Mouse (Mus musculus) forebrain, embryonic 16.5 days (tissue): ENCODE results near the gene Ypel1. TPM values are rescaled to one million over a fixed set of nuclear protein-coding genes. Genes with fewer than 3 reads are reported as not detected.
A peak's percentile ranks its signal among the peaks of the same experiment; 100 is the strongest.

Experiments used
- ATAC-seq: fragments of 200-750 bp; cut with Nextera tagmentation; 2 replicates; pipeline ENCODE4 v1.8.0; 2017; ENCODE audit warnings: mild to moderate bottlenecking, moderate library complexity
- H3K27ac ChIP-seq: fragments of 300-500 bp; sonication (generic); 2 replicates; pipeline ENCODE4 v1.5.1; 2014; ENCODE audit warnings: low read length, control low read depth
- H3K27me3 ChIP-seq: fragments of 300-500 bp; sonication (generic); replicated peaks from 2 replicates; pipeline ENCODE4 v1.6.1; 2014; ENCODE audit warnings: low read length; ENCODE audit not compliant: control insufficient read depth, insufficient read depth
- H3K36me3 ChIP-seq: fragments of 300-500 bp; sonication (generic); 2 replicates; pipeline ENCODE4 v1.6.1; 2014; ENCODE audit not compliant: control insufficient read depth, insufficient read depth
- H3K4me1 ChIP-seq: fragments of 300-500 bp; sonication (generic); replicated peaks from 2 replicates; pipeline ENCODE4 v1.6.1; 2014; ENCODE audit warnings: low read length; ENCODE audit not compliant: control insufficient read depth, insufficient read depth
- H3K4me2 ChIP-seq: fragments of 300-500 bp; sonication (generic); 2 replicates; pipeline ENCODE4 v1.6.1; 2014; ENCODE audit warnings: mild to moderate bottlenecking, low read length, control low read depth
- H3K4me3 ChIP-seq: fragments of 300-500 bp; sonication (generic); replicated peaks from 2 replicates; pipeline ENCODE4 v1.5.1; 2014; ENCODE audit warnings: mild to moderate bottlenecking, low read length, control low read depth
- H3K9ac ChIP-seq: fragments of 300-500 bp; sonication (generic); replicated peaks from 2 replicates; pipeline ENCODE4 v1.6.1; 2014; ENCODE audit warnings: low read depth, low read length, control low read depth
- H3K9me3 ChIP-seq: fragments of 300-500 bp; sonication (generic); 2 replicates; pipeline ENCODE4 v1.6.1; 2016; ENCODE audit warnings: low read length; ENCODE audit not compliant: control insufficient read depth
- WGBS: fragments of 180-500 bp; shearing (Covaris S2); extraction: QIAGEN DNeasy Blood & Tissue Kit; methylation state at CpG from one replicate; pipeline ENCODE4 v1.1.7; 2014; 5-methylcytosine and 5-hydroxymethylcytosine counted together
- polyA plus RNA-seq: library from polyadenylated mRNA; unstranded; fragments of >200 nt; fragmentation: Nextera tagmentation; extraction: Ambion mirVana; gene quantifications from 2 replicates; pipeline ENCODE4 v1.2.1, GENCODE M21; 2015

Gene Ypel1
- 171 and 173 TPM in 2 replicates for polyA plus RNA-seq

- peaks cover 28% of the 10 kb centered on the region for H3K4me1 ChIP-seq
- H3K9ac ChIP-seq = peak within 1 kb of the TSS; percentile 90
- H3K4me3 ChIP-seq = peak within 1 kb of the TSS; percentile 88
- H3K27me3 ChIP-seq = no peaks in the 10 kb centered on the region
- H3K36me3 ChIP-seq = no peaks in the 10 kb centered on the region
- WGBS = under 1% methylated on average over 74 of the region's 76 CpGs
- peak within 1 kb of the TSS; percentile 69 for H3K4me2 ChIP-seq
- ATAC-seq = peak; percentile 95
- peak within 1 kb of the TSS; percentile 96 for H3K27ac ChIP-seq
- H3K9me3 ChIP-seq = no peaks in the 10 kb centered on the region
Observed at GRCm38 (mm10) chr16:17069511-17070443, at the start of gene Ypel1. TSS of gene Ypel1 (plus strand) at chr16:17069696.

GRCm38 (mm10) chr16:17024469-17025148, 44.9 kb upstream of the Ypel1 start:
- no peaks in the 10 kb centered on the region for H3K9me3 ChIP-seq
- no peaks in the 10 kb centered on the region for H3K27me3 ChIP-seq
- 76% methylated on average over 3 of the region's 3 CpGs for WGBS
- H3K36me3 ChIP-seq = peaks cover 20% of the 10 kb centered on the region
- peak; percentile 52 for ATAC-seq
- peaks cover 8% of the 10 kb centered on the region; the same call in 1 of the 2 replicates for H3K4me1 ChIP-seq
- no peak overlapping the region for H3K4me3 ChIP-seq
- H3K9ac ChIP-seq = no peak overlapping the region
- H3K27ac ChIP-seq = 0 out of 2 replicates have a peak overlapping the region, but pooled peaks have one; percentile 27
- no peak overlapping the region for H3K4me2 ChIP-seq

DNA sequence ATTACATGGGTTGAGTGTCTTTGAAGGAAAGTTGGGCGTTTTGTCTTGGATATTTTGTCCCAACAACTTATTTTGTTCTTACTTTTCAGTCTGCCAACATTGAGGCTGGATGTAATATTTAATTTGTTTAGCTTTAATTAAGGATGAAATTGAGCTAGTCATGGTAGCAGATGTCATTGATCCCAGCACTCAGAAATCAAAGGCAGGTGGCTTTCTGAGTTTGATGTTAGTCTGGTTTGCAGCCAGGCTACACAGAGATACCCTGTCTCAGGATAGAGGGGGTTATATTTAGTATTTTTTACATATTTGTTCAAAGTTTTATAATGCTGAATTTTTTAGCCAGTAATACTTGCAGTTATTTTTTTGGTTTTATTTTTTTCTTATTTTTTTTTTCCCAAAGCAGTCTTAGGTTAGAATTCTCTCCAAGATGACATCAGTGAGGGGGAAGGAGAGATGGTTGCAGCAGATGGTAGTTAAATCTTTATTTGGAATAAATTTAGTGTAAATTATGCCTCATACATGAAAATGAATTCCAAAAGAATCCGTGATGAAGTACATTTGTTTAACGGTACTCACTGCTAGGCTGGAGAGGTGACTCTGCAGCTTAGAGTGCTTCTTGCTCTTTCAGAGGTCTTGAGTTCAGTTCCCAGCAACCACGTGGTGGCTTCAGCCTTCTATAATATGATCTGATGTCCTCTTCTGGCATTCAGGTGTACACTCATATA, 39.4 kb upstream of the Ypel1 start:
- peaks cover 12% of the 10 kb centered on the region; the same call in 1 of the 2 replicates for H3K36me3 ChIP-seq
- no peak overlapping the region for H3K4me2 ChIP-seq
- H3K27me3 ChIP-seq = no peaks in the 10 kb centered on the region
- H3K4me1 ChIP-seq = peaks cover 5% of the 10 kb centered on the region; the same call in 1 of the 2 replicates
- peak overlapping the region; percentile 44; the same call in 1 of the 2 replicates for H3K27ac ChIP-seq
- H3K9ac ChIP-seq = no peak overlapping the region
- ATAC-seq = peak; percentile 81
- no peaks in the 10 kb centered on the region for H3K9me3 ChIP-seq
- WGBS = 53% methylated on average over 4 of the region's 4 CpGs
- H3K4me3 ChIP-seq = no peak overlapping the region

- Histone ChIP-seq H3K4me2 (no peak overlapping the region), H3K27me3 (no peaks in the 10 kb centered on the region), H3K9ac (no peak overlapping the region), H3K36me3 (peaks cover 9% of the 10 kb centered on the region), H3K4me1 (peaks cover 9% of the 10 kb centered on the region), H3K9me3 (no peaks in the 10 kb centered on the region), H3K4me3 (no peak overlapping the region), H3K27ac (no peak overlapping the region)
- ATAC-seq = no peak
- 98% methylated on average over 2 of the region's 2 CpGs for WGBS
Observed at GRCm38 (mm10) chr16:17033754-17034153, 35.7 kb upstream of the Ypel1 start.

GRCm38 (mm10) chr16:17040716-17041115, 28.8 kb upstream of the Ypel1 start:
- H3K4me3 ChIP-seq = no peak overlapping the region
- no peak for ATAC-seq
- H3K36me3 ChIP-seq = peaks cover 14% of the 10 kb centered on the region
- 89% methylated on average over 3 of the region's 3 CpGs for WGBS
- peaks cover 3% of the 10 kb centered on the region; the same call in 1 of the 2 replicates for H3K4me1 ChIP-seq
- H3K4me2 ChIP-seq = no peak overlapping the region
- H3K27me3 ChIP-seq = no peaks in the 10 kb centered on the region
- no peak overlapping the region for H3K27ac ChIP-seq
- no peak overlapping the region for H3K9ac ChIP-seq
- no peaks in the 10 kb centered on the region for H3K9me3 ChIP-seq

DNA sequence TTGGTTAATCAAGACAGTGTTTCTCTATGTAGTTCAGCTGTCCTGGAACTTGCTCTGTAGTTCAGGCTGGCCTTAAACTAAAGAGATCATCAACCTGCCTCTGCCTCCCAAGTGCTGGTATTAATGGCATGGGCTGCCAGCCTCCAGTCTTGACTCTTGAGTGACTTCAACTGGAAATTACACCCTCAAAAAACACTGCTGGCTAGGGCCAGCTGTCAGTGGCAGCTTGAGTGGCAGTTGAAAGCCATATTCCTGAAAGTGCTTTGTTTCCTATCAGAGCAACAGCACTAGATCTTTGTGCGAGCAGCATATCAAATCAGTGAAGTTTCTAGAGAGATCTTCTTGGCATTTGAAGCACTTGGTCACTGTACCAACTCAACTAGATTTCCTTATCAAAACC, 28.1 kb upstream of the Ypel1 start:
- Histone ChIP-seq H3K9me3 (no peaks in the 10 kb centered on the region), H3K27ac (no peak overlapping the region), H3K36me3 (peaks cover 10% of the 10 kb centered on the region), H3K4me2 (no peak overlapping the region), H3K27me3 (no peaks in the 10 kb centered on the region), H3K4me3 (no peak overlapping the region), H3K9ac (no peak overlapping the region), H3K4me1 (peaks cover 3% of the 10 kb centered on the region; the same call in 1 of the 2 replicates)
- no peak for ATAC-seq
- WGBS = 88% methylated on average over 1 of the region's 1 CpGs

DNA sequence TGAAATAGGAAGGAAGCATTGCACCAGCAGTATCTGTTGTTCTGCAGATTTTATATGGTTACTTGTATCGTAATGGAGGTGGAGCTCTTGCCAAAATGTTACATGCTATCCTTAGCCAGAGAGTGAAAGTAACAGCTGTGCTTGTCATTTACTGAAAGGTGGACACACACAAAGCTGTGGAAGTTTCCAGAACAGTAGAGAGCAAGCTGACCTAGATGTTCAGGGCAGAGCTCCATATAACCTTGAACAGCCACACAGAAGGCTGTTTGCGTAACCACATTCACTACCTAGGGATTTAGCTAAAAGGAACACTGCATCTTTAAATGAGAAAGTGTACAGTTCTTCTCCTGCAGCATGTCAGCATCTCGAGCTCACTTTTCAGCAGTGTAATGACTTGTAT, 25.2 kb upstream of the Ypel1 start:
- Histone ChIP-seq H3K4me1 (no peaks in the 10 kb centered on the region), H3K4me2 (no peak overlapping the region), H3K9me3 (no peaks in the 10 kb centered on the region), H3K36me3 (peaks cover 14% of the 10 kb centered on the region), H3K4me3 (no peak overlapping the region), H3K27me3 (no peaks in the 10 kb centered on the region), H3K27ac (no peak overlapping the region; the same call in 1 of the 2 replicates), H3K9ac (no peak overlapping the region)
- no peak for ATAC-seq
- 76% methylated on average over 3 of the region's 3 CpGs for WGBS

- WGBS = 29% methylated on average over 3 of the region's 3 CpGs
- Histone ChIP-seq H3K4me1 (no peaks in the 10 kb centered on the region), H3K27me3 (no peaks in the 10 kb centered on the region), H3K27ac (no peak overlapping the region), H3K4me3 (no peak overlapping the region), H3K36me3 (peaks cover 11% of the 10 kb centered on the region), H3K4me2 (no peak overlapping the region), H3K9me3 (no peaks in the 10 kb centered on the region), H3K9ac (no peak overlapping the region)
- ATAC-seq = no peak
Observed at GRCm38 (mm10) chr16:17045287-17045686, 24.2 kb upstream of the Ypel1 start.

GRCm38 (mm10) chr16:17049886-17050285, 19.6 kb upstream of the Ypel1 start:
- H3K9ac ChIP-seq = no peak overlapping the region
- peaks cover 4% of the 10 kb centered on the region for H3K4me1 ChIP-seq
- H3K4me2 ChIP-seq = no peak overlapping the region
- no peaks in the 10 kb centered on the region for H3K27me3 ChIP-seq
- H3K36me3 ChIP-seq = peaks cover 7% of the 10 kb centered on the region
- no peaks in the 10 kb centered on the region for H3K9me3 ChIP-seq
- H3K4me3 ChIP-seq = no peak overlapping the region
- no peak overlapping the region for H3K27ac ChIP-seq
- WGBS = 91% methylated on average over 1 of the region's 1 CpGs
- no peak for ATAC-seq
